Mouse (Mus musculus): ENCODE data around the gene Lekr1.

DNA sequence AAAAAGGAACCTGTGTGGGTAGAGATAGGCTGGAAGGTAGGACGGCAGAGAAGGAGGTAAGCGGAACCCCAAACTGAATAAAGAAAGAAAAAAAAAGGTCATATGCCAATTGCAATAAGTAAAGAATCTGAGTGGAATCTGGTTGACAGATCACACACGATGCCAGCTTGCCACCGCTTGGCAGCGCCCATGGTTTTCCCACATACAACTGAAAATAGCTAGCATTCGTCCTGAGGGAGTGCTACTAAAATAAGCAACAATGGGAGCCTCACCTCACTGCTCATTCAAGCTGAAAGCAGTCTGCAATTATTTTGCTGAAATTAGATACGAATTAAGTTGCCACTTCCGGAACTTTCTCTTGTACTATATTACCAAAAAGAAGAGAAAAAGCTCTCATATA lies 202.9 kb downstream of the Lekr1 start:
- no peak for TF ChIP-seq CTCF (IDR thresholded peaks at IDR 0.05; ENCODE audit: insufficient read depth, low read depth, low read length)
- TF ChIP-seq POLR2A (IDR thresholded peaks at IDR 0.05; ENCODE audit: insufficient read depth, low read depth, low read length): no peak

All from olfactory bulb, adult 2 months (tissue).